Mouse (Mus musculus): ENCODE results near the gene Gm13278. TPM values are rescaled to one million over a fixed set of nuclear protein-coding genes. Genes with fewer than 3 reads are reported as not detected.
A peak's percentile ranks its signal among the peaks of the same experiment; 100 is the strongest.
"Not testable (repeated sequence)": the region's sequence is repeated elsewhere in the genome, so short reads cannot be mapped to it uniquely, and the experiment has no call there.

Gm13278 gene
- total and polyA plus RNA-seq, 2 experiments from 2014 or later = not detected

- H3K9me3 ChIP-seq (ENCODE audit: low read length); H3K36me3 ChIP-seq (ENCODE audit: insufficient read depth, low read length); H3K27ac ChIP-seq (ENCODE audit: low read depth, low read length); ATAC-seq (ENCODE audit: low FRiP score); H3K27me3 ChIP-seq (ENCODE audit: insufficient read depth, low read length); H3K9ac ChIP-seq (replicated peaks; ENCODE audit: low read length, poor library complexity, severe bottlenecking); H3K4me1 ChIP-seq (ENCODE audit: insufficient read depth, low read length); DNase-seq (ENCODE audit: low spot score); H3K4me3 ChIP-seq (ENCODE audit: low read depth, low read length): not testable (repeated sequence)
- no CpG with 5 or more reads among the region's 34 CpGs for WGBS
- peak overlapping the region; percentile 35 for H3K4me2 ChIP-seq (ENCODE audit: low read depth, low read length, poor library complexity, severe bottlenecking)
- TF ChIP-seq CTCF (IDR thresholded peaks at IDR 0.05) = peak; percentile 14; the same call in 1 of the 2 replicates
Observed at GRCm38 (mm10) chr4:88805761-88806160, 14.4 kb downstream of the Gm13278 start.

GRCm38 (mm10) chr4:88815928-88816327 lies 24.6 kb downstream of the Gm13278 start, which contains the start of gene Ifna7:
Ifna7 (plus strand) TSS chr4:88816228.
- 66% methylated on average over 3 of the region's 3 CpGs for WGBS
- TF ChIP-seq CTCF (IDR thresholded peaks at IDR 0.05) = no peak
- ATAC-seq (ENCODE audit: low FRiP score) (no peak), DNase-seq (ENCODE audit: low spot score) (no peak)
- no peaks in the 10 kb centered on the region for H3K27me3 ChIP-seq (ENCODE audit: insufficient read depth, low read length)
- H3K4me2 ChIP-seq (ENCODE audit: low read depth, low read length, poor library complexity, severe bottlenecking) = no peak within 1 kb of the TSS
- no peaks in the 10 kb centered on the region for H3K9me3 ChIP-seq (ENCODE audit: low read length)
- H3K4me1 ChIP-seq (ENCODE audit: insufficient read depth, low read length) = no peaks in the 10 kb centered on the region
- H3K36me3 ChIP-seq (ENCODE audit: insufficient read depth, low read length) = no peaks in the 10 kb centered on the region
- H3K4me3 ChIP-seq (ENCODE audit: low read depth, low read length) = no peak within 1 kb of the TSS
- H3K27ac ChIP-seq (ENCODE audit: low read depth, low read length) = no peak within 1 kb of the TSS
- no peak within 1 kb of the TSS for H3K9ac ChIP-seq (replicated peaks; ENCODE audit: low read length, poor library complexity, severe bottlenecking)

GRCm38 (mm10) chr4:88819659-88820058 lies 28.3 kb downstream of the Gm13278 start, which contains the start of gene Ifna11:
Ifna11 (plus strand) TSS chr4:88819959.
- no peaks in the 10 kb centered on the region for H3K4me1 ChIP-seq (ENCODE audit: insufficient read depth, low read length)
- no peaks in the 10 kb centered on the region for H3K27me3 ChIP-seq (ENCODE audit: insufficient read depth, low read length)
- ATAC-seq (ENCODE audit: low FRiP score) = no peak
- H3K9me3 ChIP-seq (ENCODE audit: low read length) = no peaks in the 10 kb centered on the region
- H3K4me3 ChIP-seq (ENCODE audit: low read depth, low read length) = no peak within 1 kb of the TSS
- TF ChIP-seq CTCF (IDR thresholded peaks at IDR 0.05) = no peak
- H3K9ac ChIP-seq (replicated peaks; ENCODE audit: low read length, poor library complexity, severe bottlenecking) = no peak within 1 kb of the TSS
- no peak within 1 kb of the TSS for H3K27ac ChIP-seq (ENCODE audit: low read depth, low read length)
- no peak for DNase-seq (ENCODE audit: low spot score)
- no peaks in the 10 kb centered on the region for H3K36me3 ChIP-seq (ENCODE audit: insufficient read depth, low read length)
- 89% methylated on average over 1 of the region's 1 CpGs for WGBS
- no peak within 1 kb of the TSS for H3K4me2 ChIP-seq (ENCODE audit: low read depth, low read length, poor library complexity, severe bottlenecking)

- H3K36me3 ChIP-seq (ENCODE audit: insufficient read depth, low read length) = no peaks in the 10 kb centered on the region
- TF ChIP-seq CTCF (IDR thresholded peaks at IDR 0.05) = peak; percentile 75
- ATAC-seq (ENCODE audit: low FRiP score) = no peak
- H3K4me2 ChIP-seq (ENCODE audit: low read depth, low read length, poor library complexity, severe bottlenecking) = no peak overlapping the region
- WGBS = 18% methylated on average over 4 of the region's 4 CpGs
- H3K9me3 ChIP-seq (ENCODE audit: low read length) = no peaks in the 10 kb centered on the region
- no peak overlapping the region for H3K4me3 ChIP-seq (ENCODE audit: low read depth, low read length)
- no peak overlapping the region for H3K9ac ChIP-seq (replicated peaks; ENCODE audit: low read length, poor library complexity, severe bottlenecking)
- DNase-seq (ENCODE audit: low spot score) = peak; percentile 42
- H3K27me3 ChIP-seq (ENCODE audit: insufficient read depth, low read length) = no peaks in the 10 kb centered on the region
- no peaks in the 10 kb centered on the region for H3K4me1 ChIP-seq (ENCODE audit: insufficient read depth, low read length)
- H3K27ac ChIP-seq (ENCODE audit: low read depth, low read length) = no peak overlapping the region
Observed at GRCm38 (mm10) chr4:88822995-88823394, 31.6 kb downstream of the Gm13278 start.

- H3K27me3 ChIP-seq (ENCODE audit: insufficient read depth, low read length); H3K9me3 ChIP-seq (ENCODE audit: low read length); ATAC-seq (ENCODE audit: low FRiP score); H3K36me3 ChIP-seq (ENCODE audit: insufficient read depth, low read length); H3K4me3 ChIP-seq (ENCODE audit: low read depth, low read length); H3K9ac ChIP-seq (replicated peaks; ENCODE audit: low read length, poor library complexity, severe bottlenecking); H3K4me2 ChIP-seq (ENCODE audit: low read depth, low read length, poor library complexity, severe bottlenecking); DNase-seq (ENCODE audit: low spot score); H3K4me1 ChIP-seq (ENCODE audit: insufficient read depth, low read length); H3K27ac ChIP-seq (ENCODE audit: low read depth, low read length): not testable (repeated sequence)
Observed at GRCm38 (mm10) chr4:88827116-88827515, 35.8 kb downstream of the Gm13278 start, which contains the start of gene Ifna6. Ifna6 (plus strand) TSS chr4:88827416.

GRCm38 (mm10) chr4:88830523-88830922 lies 39.2 kb downstream of the Gm13278 start:
- DNase-seq (ENCODE audit: low spot score) = peak; percentile 17
- WGBS = 19% methylated on average over 4 of the region's 4 CpGs
- Histone ChIP-seq H3K36me3 (ENCODE audit: insufficient read depth, low read length) (no peaks in the 10 kb centered on the region), H3K9ac (replicated peaks; ENCODE audit: low read length, poor library complexity, severe bottlenecking) (no peak overlapping the region), H3K4me2 (ENCODE audit: low read depth, low read length, poor library complexity, severe bottlenecking) (no peak overlapping the region), H3K27me3 (ENCODE audit: insufficient read depth, low read length) (no peaks in the 10 kb centered on the region), H3K4me3 (ENCODE audit: low read depth, low read length) (no peak overlapping the region), H3K9me3 (ENCODE audit: low read length) (no peaks in the 10 kb centered on the region), H3K27ac (ENCODE audit: low read depth, low read length) (no peak overlapping the region), H3K4me1 (ENCODE audit: insufficient read depth, low read length) (no peaks in the 10 kb centered on the region)
- TF ChIP-seq CTCF (IDR thresholded peaks at IDR 0.05) = peak; percentile 74
- no peak for ATAC-seq (ENCODE audit: low FRiP score)

GRCm38 (mm10) chr4:88835225-88835624 lies 43.9 kb downstream of the Gm13278 start, which contains the start of gene Ifna5:
Ifna5 (plus strand) TSS chr4:88835525.
- H3K9ac ChIP-seq (replicated peaks; ENCODE audit: low read length, poor library complexity, severe bottlenecking); ATAC-seq (ENCODE audit: low FRiP score); H3K27me3 ChIP-seq (ENCODE audit: insufficient read depth, low read length); H3K27ac ChIP-seq (ENCODE audit: low read depth, low read length); H3K4me3 ChIP-seq (ENCODE audit: low read depth, low read length); DNase-seq (ENCODE audit: low spot score); H3K9me3 ChIP-seq (ENCODE audit: low read length); H3K4me1 ChIP-seq (ENCODE audit: insufficient read depth, low read length); H3K36me3 ChIP-seq (ENCODE audit: insufficient read depth, low read length); H3K4me2 ChIP-seq (ENCODE audit: low read depth, low read length, poor library complexity, severe bottlenecking): not testable (repeated sequence)
- 73% methylated on average over 1 of the region's 1 CpGs for WGBS

Measured in midbrain, postnatal 0 days (tissue).